Mouse (Mus musculus) heart, embryonic 16.5 days (tissue): Measurements from ENCODE around the gene Btg1. TPM values are rescaled to one million over a fixed set of nuclear protein-coding genes. Genes with fewer than 3 reads are reported as not detected.

Experiments used
- ATAC-seq: fragments of 200-750 bp; cut with Nextera tagmentation; replicated peaks from 2 replicates; pipeline ENCODE4 v1.8.0; 2017; ENCODE audit warnings: moderate number of reproducible peaks; ENCODE audit not compliant: insufficient read depth, low FRiP score; ENCODE audit errors: extremely low read depth
- H3K27ac ChIP-seq: fragments of 300-500 bp; sonication (generic); 2 replicates; pipeline ENCODE4 v1.5.1; 2014; ENCODE audit warnings: mild to moderate bottlenecking, low read length, control low read depth, moderate library complexity
- H3K27me3 ChIP-seq: fragments of 300-500 bp; sonication (generic); 2 replicates; pipeline ENCODE4 v1.6.1; 2014; ENCODE audit warnings: low read length, mixed read lengths; ENCODE audit not compliant: control insufficient read depth, insufficient read depth
- H3K36me3 ChIP-seq: fragments of 300-500 bp; sonication (generic); 2 replicates; pipeline ENCODE4 v1.6.1; 2014; ENCODE audit not compliant: control insufficient read depth, insufficient read depth
- H3K4me1 ChIP-seq: fragments of 300-500 bp; sonication (generic); 2 replicates; pipeline ENCODE4 v1.6.1; 2014; ENCODE audit warnings: low read length, mixed read lengths; ENCODE audit not compliant: control insufficient read depth, insufficient read depth
- H3K4me2 ChIP-seq: fragments of 300-500 bp; sonication (generic); 2 replicates; pipeline ENCODE4 v1.6.1; 2014; ENCODE audit warnings: low read depth, mild to moderate bottlenecking, control low read depth, low read length
- H3K4me3 ChIP-seq: fragments of 300-500 bp; sonication (generic); 2 replicates; pipeline ENCODE4 v1.5.1; 2014; ENCODE audit warnings: mild to moderate bottlenecking, control low read depth, low read length
- H3K9ac ChIP-seq: fragments of 300-500 bp; sonication (generic); 2 replicates; pipeline ENCODE4 v1.6.1; 2014; ENCODE audit warnings: low read length, control low read depth
- H3K9me3 ChIP-seq: fragments of 300-500 bp; sonication (generic); replicated peaks from 2 replicates; pipeline ENCODE4 v1.6.1; 2016; ENCODE audit warnings: low read length; ENCODE audit not compliant: control insufficient read depth
- WGBS: fragments of 180-500 bp; shearing (Covaris S2); extraction: QIAGEN DNeasy Blood & Tissue Kit; methylation state at CpG from one replicate; pipeline ENCODE4 v1.1.7; 2014; 5-methylcytosine and 5-hydroxymethylcytosine counted together
- polyA plus RNA-seq: library from polyadenylated mRNA; unstranded; fragments of >200 nt; fragmentation: Nextera tagmentation; extraction: Ambion mirVana; gene quantifications from 2 replicates; pipeline ENCODE4 v1.2.1, GENCODE M21; 2015

The Btg1 gene
- polyA plus RNA-seq, 1 experiment from 2014 or later = 56.9 TPM

- no peak for ATAC-seq
- no peaks in the 10 kb centered on the region for H3K9me3 ChIP-seq
- no peak overlapping the region for H3K27ac ChIP-seq
- H3K4me2 ChIP-seq = no peak overlapping the region
- no peaks in the 10 kb centered on the region for H3K27me3 ChIP-seq
- H3K4me3 ChIP-seq = no peak overlapping the region
- H3K36me3 ChIP-seq = no peaks in the 10 kb centered on the region
- no peak overlapping the region for H3K9ac ChIP-seq
- WGBS = 56% methylated on average over 4 of the region's 4 CpGs
- H3K4me1 ChIP-seq = peaks cover 5% of the 10 kb centered on the region
These were observed 16.3 kb downstream of the Btg1 start for GRCm38 (mm10) chr10:96633145-96633516.

GRCm38 (mm10) chr10:96635472-96635871 lies 18.7 kb downstream of the Btg1 start:
- ATAC-seq = no peak
- H3K9ac ChIP-seq = no peak overlapping the region
- no peak overlapping the region for H3K4me3 ChIP-seq
- no peaks in the 10 kb centered on the region for H3K27me3 ChIP-seq
- H3K36me3 ChIP-seq = no peaks in the 10 kb centered on the region
- 17% methylated on average over 4 of the region's 4 CpGs for WGBS
- H3K27ac ChIP-seq = no peak overlapping the region; the same call in 1 of the 2 replicates
- peaks cover 5% of the 10 kb centered on the region for H3K4me1 ChIP-seq
- H3K9me3 ChIP-seq = 0 out of 2 replicates have a peak, but pooled peaks cover 2% of the 10 kb centered on the region
- H3K4me2 ChIP-seq = no peak overlapping the region

GRCm38 (mm10) chr10:96638477-96638876 lies 21.7 kb downstream of the Btg1 start:
- H3K36me3 ChIP-seq = no peaks in the 10 kb centered on the region
- H3K4me3 ChIP-seq = no peak overlapping the region
- ATAC-seq = no peak
- H3K9ac ChIP-seq = no peak overlapping the region
- no peak overlapping the region for H3K27ac ChIP-seq
- no peaks in the 10 kb centered on the region for H3K27me3 ChIP-seq
- H3K4me1 ChIP-seq = peaks cover 19% of the 10 kb centered on the region
- no peak overlapping the region for H3K4me2 ChIP-seq
- 81% methylated on average over 2 of the region's 2 CpGs for WGBS
- 0 out of 2 replicates have a peak, but pooled peaks cover 2% of the 10 kb centered on the region for H3K9me3 ChIP-seq

GRCm38 (mm10) chr10:96642014-96642413 lies 25.2 kb downstream of the Btg1 start:
- Histone ChIP-seq H3K27me3 (no peaks in the 10 kb centered on the region), H3K9me3 (0 out of 2 replicates have a peak, but pooled peaks cover 2% of the 10 kb centered on the region), H3K27ac (peak overlapping the region; percentile 91), H3K36me3 (no peaks in the 10 kb centered on the region), H3K9ac (no peak overlapping the region), H3K4me3 (no peak overlapping the region), H3K4me1 (peaks cover 29% of the 10 kb centered on the region), H3K4me2 (no peak overlapping the region)
- 60% methylated on average over 4 of the region's 4 CpGs for WGBS
- ATAC-seq = no peak

- Histone ChIP-seq H3K27ac (peak overlapping the region; percentile 91), H3K36me3 (no peaks in the 10 kb centered on the region), H3K9me3 (0 out of 2 replicates have a peak, but pooled peaks cover 2% of the 10 kb centered on the region), H3K4me2 (no peak overlapping the region), H3K27me3 (no peaks in the 10 kb centered on the region), H3K4me1 (peaks cover 30% of the 10 kb centered on the region), H3K4me3 (no peak overlapping the region), H3K9ac (no peak overlapping the region)
- ATAC-seq = peak; percentile 88
- 33% methylated on average over 6 of the region's 6 CpGs for WGBS
These were observed 25.9 kb downstream of the Btg1 start for GRCm38 (mm10) chr10:96642751-96643150.

- H3K27me3 ChIP-seq = no peaks in the 10 kb centered on the region
- H3K4me3 ChIP-seq = no peak overlapping the region
- no peak for ATAC-seq
- no peaks in the 10 kb centered on the region for H3K36me3 ChIP-seq
- WGBS = 81% methylated on average over 1 of the region's 1 CpGs
- no peak overlapping the region for H3K4me2 ChIP-seq
- peaks cover 30% of the 10 kb centered on the region for H3K4me1 ChIP-seq
- H3K27ac ChIP-seq = no peak overlapping the region
- no peaks in the 10 kb centered on the region for H3K9me3 ChIP-seq
- H3K9ac ChIP-seq = no peak overlapping the region
These were observed 28.4 kb downstream of the Btg1 start for GRCm38 (mm10) chr10:96645183-96645582.

- no peaks in the 10 kb centered on the region for H3K36me3 ChIP-seq
- peak overlapping the region; percentile 61 for H3K27ac ChIP-seq
- 24% methylated on average over 13 of the region's 13 CpGs for WGBS
- 0 out of 2 replicates have a peak, but pooled peaks have one; percentile 45 for ATAC-seq
- H3K4me2 ChIP-seq = peak overlapping the region; percentile 45
- H3K27me3 ChIP-seq = no peaks in the 10 kb centered on the region
- H3K4me3 ChIP-seq = peak overlapping the region; percentile 0; the same call in 1 of the 2 replicates
- H3K4me1 ChIP-seq = peaks cover 30% of the 10 kb centered on the region
- no peaks in the 10 kb centered on the region for H3K9me3 ChIP-seq
- H3K9ac ChIP-seq = peak overlapping the region; percentile 62
These were observed 29.4 kb downstream of the Btg1 start for GRCm38 (mm10) chr10:96646024-96646866.

GRCm38 (mm10) chr10:96646867-96647462 lies 30.2 kb downstream of the Btg1 start:
- WGBS = 55% methylated on average over 5 of the region's 5 CpGs
- Histone ChIP-seq H3K4me2 (peak overlapping the region; percentile 45), H3K9me3 (no peaks in the 10 kb centered on the region), H3K9ac (peak overlapping the region; percentile 62; the same call in 1 of the 2 replicates), H3K27me3 (no peaks in the 10 kb centered on the region), H3K4me1 (peaks cover 29% of the 10 kb centered on the region), H3K27ac (peak overlapping the region; percentile 61; the same call in 1 of the 2 replicates), H3K4me3 (peak overlapping the region; percentile 0; the same call in 1 of the 2 replicates), H3K36me3 (no peaks in the 10 kb centered on the region)
- no peak for ATAC-seq

GRCm38 (mm10) chr10:96648161-96648561 lies 31.4 kb downstream of the Btg1 start:
- no peak overlapping the region for H3K4me3 ChIP-seq
- no peak overlapping the region for H3K27ac ChIP-seq
- no peaks in the 10 kb centered on the region for H3K27me3 ChIP-seq
- ATAC-seq = no peak
- H3K4me2 ChIP-seq = no peak overlapping the region
- H3K9me3 ChIP-seq = no peaks in the 10 kb centered on the region
- WGBS = 47% methylated on average over 3 of the region's 3 CpGs
- no peak overlapping the region for H3K9ac ChIP-seq
- no peaks in the 10 kb centered on the region for H3K36me3 ChIP-seq
- peaks cover 19% of the 10 kb centered on the region for H3K4me1 ChIP-seq
